Mouse (Mus musculus) liver (tissue): ENCODE results near the gene Trim71.
"Not testable (repeated sequence)": the region's sequence is repeated elsewhere in the genome, so short reads cannot be mapped to it uniquely, and the experiment has no call there.

Experiments
- DNase-seq: peaks from one replicate; pipeline ENCODE4 v3.0.0-alpha.2; 2020; ENCODE audit warnings: mixed read lengths

The Trim71 gene

DNA sequence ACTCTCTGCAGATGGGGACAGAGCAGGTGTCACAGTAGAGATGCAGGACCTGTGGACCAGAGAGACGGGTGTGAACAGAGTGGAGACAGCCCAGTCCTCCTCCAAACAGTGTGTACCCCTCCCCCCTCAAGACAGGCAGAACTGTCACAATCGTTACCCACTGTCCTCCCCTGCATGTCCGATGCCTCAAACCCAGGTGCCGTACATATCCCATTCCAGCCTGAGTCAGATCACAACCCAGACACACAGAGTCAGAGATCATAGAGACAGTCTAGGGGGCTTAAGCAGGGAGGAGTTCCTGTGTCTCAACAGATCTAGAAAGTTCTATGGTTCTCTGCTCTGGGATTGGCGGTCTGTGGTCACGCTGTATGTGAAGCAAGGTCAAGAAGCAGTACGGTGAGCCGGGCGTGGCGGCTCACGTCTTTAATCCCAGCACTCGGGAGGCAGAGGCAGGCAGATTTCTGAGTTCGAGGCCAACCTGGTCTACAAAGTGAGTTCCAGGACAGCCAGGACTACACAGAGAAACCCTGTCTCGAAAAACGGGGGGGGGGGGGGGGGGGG lies 39.0 kb downstream of the Trim71 start:
- DNase-seq: no peak

DNA sequence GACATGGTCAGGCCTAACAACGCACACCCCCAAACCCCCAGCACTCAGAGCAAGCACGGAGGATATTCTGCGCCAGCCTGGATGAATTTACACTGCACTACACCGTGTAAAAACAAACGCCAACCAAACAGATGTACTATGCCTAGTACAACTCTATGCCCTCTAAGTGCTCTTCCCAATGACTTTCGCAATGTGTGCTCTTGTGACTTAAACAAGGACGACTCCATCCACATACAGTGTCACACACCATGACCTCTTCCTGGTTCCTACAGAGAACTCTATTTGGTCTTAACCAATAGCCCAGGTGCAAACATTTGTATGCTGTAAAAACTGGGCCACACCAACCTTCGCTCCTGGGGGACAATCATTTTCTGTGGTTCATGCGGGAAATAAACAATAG lies 41.7 kb downstream of the Trim71 start:
- no peak for DNase-seq

DNA sequence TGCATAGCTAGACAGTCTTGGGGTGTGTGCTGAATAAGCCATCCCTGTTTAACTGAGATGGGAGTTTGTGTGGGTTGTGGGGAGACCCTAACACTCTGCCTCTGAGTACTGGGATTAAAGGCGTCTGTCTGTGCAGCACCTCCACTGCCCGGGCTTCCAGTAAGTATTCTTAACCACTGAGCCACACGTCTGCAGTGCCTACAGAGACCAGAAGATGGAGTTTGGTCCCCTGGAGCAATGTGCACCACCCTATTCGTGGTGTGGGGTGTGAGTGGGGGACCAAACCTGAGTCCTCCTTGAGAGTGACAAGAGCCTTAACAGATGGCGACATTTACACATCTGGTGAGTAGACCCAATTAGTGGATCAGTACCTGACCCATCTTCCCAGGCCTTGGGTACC lies 42.1 kb downstream of the Trim71 start:
- DNase-seq: no peak

DNA sequence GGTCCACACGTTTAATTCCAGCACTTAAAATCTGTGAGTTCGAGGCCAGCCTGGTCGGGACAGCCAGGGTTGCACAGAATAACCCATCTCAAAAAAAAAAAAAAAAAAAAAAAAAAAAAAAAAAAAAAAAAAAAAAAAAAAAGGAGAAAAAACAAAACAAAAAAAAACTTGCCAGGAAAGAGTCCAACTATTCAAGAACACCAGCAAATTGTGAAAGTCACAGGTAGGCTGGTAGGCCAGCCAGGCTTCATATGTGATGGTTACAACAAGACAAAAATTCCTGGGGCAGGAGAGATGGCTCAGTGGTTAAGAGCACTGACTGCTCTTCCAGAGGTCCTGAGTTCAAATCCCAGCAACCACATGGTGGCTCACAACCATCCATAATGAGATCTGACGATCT lies 43.6 kb downstream of the Trim71 start:
- not testable (repeated sequence) for DNase-seq

DNA sequence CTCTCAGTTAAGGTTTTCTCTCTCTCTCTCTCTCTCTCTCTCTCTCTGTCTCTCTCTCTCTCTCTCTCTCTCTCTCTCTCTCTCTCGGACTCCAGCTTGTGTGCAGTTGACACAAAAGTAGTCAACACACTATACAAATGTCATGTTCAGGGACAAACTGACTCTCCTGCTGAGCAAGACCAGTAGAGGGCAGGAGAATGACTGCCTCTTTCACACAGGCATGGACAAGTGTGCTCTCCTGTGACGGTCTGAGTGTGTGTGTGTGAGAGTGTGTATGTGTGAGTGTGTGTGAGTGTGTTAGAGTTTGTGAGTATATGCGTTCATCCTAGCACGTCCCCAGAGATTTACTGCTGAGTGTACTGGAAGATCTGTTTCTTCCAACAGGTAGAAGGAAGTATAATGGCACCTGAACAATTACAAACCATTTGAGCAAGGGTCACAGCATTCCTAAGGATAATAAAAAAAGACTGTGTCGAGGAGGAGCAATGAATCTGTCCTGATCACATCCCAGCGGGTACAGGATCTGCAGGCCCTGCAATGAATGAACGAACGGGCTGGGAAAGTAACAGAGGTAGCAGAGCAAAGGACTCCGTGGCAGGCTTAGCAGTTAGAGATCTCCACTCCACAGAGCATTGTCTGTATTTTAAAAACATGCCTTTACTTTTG lies 45.2 kb downstream of the Trim71 start:
- no peak for DNase-seq

DNA sequence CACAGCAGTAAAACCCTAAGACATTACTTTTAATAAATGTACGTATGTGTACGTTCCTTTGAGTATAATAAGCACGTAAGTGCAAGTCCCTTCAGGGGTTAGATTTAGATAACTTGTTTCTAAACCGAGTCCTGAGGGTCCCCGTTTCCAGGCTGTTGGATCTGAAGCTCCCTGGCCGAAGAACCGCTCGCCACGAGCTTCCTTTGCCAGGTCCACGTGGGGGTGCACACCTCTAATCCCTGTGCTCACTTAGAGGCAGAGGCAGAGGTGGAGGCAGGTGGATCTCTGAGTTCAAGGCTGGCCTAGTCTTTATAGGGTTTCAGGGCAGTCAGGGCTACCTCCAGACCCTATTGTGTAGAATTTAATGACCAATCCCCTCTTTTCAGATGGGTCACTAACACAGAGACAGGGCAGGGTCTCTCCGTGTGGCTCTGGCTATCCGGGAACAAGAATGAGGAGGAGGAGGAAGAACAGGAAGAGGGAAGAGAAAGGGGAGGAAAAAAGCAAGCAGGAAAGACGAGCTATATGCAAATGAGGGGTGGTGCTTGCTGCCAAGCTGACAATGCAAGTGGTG lies 46.2 kb downstream of the Trim71 start:
- DNase-seq: no peak

DNA sequence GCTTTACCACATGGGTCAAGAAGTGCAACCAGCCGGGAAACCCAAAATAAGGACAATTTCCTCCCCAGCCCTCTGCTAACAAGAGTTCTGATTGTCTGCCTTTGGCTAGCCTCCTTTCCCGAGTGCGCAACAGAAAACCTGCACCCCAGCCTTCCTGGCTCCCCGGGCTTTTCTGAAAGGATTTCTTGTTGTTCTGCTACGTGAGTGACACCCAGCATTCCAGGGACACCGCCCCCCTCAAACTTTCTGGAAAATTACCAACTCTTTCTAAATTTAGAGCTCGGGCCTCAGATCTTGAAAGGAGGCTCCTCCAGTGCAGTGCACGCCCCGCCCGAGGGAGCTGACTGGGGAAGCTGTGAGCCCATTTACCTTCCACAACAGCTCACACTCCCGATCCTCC lies 48.8 kb downstream of the Trim71 start, which contains the start of gene C130032M10Rik:
Gene C130032M10Rik, plus strand, starts transcription at position 334 of the 400 bp plus-strand sequence.
- no peak for DNase-seq

DNA sequence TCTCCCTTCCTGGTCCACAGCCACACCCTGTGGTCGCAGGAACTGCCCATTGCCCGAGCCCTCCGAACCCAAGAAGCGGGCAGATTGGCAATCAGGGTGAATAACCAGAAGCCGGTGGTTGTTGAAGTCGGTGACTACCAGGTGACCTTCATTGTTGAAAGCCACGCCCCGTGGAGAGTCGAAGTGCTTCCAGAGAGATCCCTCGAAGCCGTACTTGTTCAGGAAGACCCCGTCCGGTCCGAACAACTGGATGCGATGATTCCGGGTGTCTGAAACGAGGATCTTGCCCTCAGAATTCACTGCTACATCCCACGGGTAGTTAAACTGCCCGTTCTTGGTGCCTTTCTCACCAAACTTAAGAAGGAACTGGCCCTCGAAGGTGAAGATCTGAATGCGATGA lies 51.3 kb downstream of the Trim71 start:
- DNase-seq: no peak

DNA sequence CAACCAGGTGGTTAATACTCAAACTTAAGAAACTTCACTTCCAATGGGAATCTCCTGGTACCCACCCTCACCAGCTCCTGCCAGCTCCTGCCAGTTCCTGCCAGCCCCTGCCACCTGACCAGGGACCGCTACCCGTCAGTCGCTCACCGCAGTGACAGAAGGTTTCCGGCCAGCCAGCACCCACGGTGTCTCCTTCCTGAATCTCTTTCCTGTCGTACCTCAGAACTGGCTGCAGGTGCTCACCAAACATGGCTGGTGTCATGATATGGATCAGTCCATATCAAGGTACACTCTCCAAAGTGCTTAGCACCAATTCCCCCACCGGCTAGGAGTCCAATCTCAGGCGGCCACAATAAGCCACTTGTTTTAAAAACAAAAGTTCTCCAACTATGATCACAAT lies 54.4 kb downstream of the Trim71 start:
- DNase-seq: no peak

DNA sequence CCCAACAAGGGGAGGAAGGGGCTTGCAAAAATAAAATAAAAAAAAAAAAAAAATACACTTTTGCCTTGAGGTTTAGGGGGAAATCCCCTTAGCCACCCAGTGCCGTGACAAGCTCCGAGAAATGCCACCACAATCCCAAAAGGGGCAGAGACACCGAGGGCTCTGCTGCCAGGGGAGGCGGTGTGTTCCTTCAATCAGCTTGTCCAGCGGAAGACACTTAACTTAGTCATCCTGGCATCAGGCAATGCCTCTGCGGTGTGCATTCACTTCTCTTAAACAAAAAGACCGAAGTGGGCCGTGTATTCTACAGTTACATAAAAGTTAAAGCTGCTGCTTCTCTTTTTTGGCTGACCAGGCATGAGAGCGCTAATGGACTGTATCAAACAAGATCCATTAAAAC lies 56.7 kb downstream of the Trim71 start:
- no peak for DNase-seq

DNA sequence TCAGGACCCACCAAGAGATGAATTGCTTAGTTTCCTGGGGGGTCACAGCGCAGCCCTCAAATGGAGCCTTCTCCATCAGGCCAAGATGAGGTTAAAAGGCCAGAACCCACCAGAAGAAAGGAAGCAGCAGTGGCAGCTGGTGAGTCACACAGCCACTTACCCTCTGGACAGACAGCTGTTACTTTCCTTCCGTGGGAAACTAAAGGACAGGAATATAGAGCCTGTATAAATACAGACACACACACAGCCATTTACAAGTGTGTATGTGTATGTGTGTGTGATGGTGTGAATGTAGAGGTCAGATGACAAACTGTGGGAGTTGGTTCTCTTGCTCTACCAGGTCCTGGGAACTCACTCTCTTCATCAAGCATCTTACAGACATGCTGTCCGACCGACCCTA lies 57.6 kb downstream of the Trim71 start:
- DNase-seq: no peak

DNA sequence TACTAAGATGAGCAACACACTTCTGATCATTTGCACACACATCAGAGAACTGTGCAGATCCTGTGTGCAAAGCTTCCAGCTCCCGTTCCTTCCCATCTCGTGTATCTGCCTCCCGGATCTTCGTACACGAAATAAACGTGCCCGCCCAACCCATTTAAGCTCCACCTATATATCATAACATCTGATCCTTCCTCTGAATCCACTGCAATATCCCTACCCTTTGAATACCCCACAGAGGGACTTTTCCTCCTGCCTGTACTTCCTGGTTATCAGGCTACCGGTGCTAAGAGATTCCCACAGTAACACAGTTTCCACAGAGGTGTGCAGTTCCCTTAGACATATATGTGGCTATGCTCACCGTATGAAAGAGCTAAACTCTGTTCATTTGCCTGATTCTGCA lies 59.4 kb downstream of the Trim71 start, which contains the start of gene Ccr4:
Gene Ccr4, minus strand, starts transcription at position 101 of the 400 bp plus-strand sequence.
- no peak for DNase-seq

DNA sequence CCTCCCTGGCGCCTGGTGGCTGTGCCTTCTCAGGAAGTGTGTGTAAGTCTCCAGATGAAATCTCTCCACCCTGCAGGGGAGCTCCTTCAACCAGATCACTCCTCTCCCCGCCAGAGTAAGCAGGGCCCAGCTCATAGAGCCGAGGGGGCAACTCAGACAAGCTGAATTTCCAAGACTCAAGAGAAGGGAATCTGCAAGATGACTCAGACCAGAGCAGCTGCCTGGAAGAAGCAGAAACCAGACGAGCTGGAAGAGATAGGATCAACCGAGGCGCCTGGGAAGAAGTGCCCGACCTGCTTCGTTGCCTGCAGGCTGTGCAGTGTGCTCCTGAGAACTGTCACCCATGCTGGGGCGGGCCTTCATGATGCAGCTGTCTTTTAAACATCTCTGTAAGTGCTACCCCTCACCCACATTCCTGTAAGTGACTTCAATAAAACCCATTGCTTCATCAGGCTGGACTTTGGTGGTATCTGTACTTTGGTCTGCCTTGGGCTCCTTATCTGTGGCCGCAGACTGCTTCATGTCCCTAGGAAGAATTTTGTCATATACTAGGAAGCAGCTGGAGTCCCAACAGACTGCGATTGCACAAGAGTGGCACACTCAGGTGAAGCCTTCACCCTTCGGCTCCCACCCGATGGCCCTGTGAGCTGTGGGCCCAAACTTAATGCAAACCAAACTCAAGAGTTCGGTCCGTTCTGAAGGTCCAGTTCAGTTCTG lies 61.3 kb downstream of the Trim71 start:
- no peak for DNase-seq

DNA sequence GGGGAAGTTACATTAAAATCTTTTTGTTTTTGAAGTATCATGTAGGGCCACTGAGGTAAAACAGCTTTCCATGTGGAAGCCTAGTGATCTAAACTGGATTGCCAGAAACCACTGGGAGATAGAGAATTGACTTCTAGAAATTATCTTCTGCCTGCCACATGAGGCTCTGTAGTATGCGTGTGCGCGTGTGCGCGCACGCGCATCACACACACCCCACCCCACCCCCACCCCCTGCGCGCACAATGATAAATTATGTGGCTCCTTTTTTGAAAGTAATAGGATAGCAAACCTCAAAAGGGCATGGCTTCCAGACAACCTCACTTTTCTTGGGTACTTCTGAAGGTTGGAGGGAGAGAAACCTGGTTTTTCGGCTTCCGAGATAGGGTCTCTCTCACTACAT lies 62.3 kb downstream of the Trim71 start:
- no peak for DNase-seq

DNA sequence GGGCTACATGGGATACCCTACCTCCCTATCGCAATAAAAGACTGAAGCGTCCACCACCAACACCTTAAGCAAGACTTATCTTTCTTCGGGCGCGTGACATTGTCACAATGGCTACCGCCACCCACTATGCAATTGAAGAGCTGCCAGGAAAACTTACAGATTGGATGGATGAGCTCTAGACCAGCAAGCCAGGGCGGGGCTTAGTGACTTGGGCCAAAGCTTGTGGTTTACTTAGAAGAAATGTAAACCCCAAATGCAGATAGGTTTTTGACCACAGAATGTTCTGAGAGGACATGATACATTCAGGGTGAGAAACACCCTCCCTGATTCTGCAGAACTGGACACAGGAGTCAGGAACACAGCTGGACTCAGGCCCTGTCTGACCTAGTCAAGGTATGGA lies 63.1 kb downstream of the Trim71 start:
- DNase-seq: no peak

DNA sequence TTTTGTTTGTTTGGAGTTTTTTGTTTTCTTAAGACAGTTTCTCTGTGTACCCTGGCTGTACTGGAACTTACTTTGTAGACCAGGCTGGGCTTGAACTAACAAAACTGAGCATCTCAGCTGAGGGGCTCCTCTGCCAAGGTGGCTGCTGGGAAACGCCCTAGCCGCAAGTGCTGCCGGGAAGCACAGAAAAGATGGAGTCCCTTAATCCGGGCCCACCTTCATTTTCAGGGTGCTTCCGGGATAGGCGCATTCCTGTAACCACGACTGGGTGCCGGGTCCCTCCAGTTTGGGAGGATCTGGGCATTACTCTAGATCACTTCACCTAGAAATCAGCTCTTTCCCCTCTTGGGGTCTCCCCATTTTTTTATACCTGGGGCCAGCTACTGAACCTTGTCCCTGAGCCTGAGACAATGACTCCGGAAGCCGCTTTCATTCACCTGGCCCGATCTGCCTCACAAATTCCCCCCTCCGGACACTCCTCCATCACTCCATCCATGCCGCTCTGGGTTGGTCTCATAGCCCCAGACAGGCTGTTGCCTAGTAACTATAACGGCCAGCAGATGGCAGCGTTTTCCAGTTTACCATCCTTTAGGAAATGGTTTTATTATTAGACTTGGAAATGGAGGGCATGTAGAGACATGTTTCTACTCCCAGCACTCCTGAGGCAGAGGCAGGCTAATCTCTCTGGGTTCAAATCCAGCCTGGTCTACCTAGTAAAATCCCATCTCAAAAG lies 64.2 kb downstream of the Trim71 start:
- DNase-seq: peak; percentile 69

DNA sequence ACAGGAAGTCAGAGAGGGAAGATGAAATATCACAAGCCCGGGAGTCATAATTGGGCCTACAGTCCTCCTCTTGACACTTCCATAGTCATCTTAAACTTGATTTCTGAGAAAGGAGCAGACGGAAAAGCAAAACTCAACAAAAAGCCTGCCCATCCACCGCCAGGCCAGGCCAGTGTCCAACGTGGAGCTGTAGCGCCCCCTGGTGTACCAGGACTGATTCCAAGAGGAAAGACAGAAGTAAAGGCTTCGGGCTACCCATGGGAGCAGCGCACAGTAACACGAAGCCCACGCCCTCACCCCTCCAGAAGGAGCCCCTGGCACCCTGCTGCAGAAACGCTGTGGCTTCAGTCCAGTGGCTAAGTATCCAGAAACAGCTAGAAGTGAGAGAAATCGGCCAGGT lies 66.0 kb downstream of the Trim71 start:
- DNase-seq: peak; percentile 87

DNA sequence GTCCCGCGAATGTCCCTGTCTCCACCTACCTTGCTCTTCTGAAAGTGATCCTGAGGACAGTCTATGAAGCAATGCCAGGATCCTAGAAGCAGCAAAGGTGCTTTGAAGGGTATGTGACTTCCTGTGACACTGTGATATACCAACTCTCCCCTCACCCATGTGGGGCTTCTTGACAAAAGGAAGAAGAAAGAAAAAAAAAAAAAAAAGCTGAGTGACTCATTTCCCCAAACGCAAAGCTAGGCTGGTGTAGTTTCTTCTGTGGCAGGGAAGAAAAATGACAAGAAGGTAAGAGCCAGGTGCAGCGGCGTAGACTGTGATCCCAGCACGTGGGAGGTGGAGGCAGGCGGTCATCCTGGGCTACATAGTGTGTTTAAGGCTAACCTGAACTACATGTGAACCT lies 67.7 kb downstream of the Trim71 start:
- no peak for DNase-seq

DNA sequence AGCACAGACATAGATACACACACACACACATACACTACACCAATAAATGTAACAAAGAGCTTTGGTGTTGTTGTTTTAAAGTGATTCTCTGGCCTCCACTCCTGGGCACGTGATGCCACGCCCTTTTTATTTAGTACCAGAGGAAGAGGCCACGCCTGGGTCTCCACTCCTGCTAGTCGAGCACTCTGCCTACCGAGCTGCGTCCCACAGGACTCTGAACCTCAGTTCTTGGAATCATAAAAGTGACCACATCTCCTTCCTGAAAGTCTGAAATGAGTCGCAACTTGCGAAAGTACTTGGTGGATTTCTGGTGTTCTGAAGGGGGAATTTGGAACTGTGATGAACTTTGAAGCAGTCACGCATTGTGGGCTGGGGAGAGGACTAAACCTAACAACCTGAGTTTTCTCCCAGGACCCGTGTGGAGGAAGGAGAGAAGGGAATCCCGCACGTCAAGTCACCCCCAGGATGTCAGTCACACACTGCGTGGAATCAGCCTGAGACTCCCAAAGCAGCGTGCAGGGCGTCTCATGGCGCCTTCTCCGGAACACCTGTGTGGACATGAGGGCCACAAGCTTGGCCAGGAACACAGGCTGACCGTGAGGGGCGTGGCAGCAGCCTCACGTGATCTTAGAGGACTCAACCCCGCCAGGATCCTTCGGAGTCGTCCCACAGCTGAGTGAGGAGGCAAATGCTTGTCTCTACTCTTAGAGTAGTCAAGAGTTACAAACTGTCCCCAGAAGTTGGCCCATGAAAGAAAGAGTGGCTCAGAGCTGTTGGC lies 76.5 kb downstream of the Trim71 start:
- no peak for DNase-seq

DNA sequence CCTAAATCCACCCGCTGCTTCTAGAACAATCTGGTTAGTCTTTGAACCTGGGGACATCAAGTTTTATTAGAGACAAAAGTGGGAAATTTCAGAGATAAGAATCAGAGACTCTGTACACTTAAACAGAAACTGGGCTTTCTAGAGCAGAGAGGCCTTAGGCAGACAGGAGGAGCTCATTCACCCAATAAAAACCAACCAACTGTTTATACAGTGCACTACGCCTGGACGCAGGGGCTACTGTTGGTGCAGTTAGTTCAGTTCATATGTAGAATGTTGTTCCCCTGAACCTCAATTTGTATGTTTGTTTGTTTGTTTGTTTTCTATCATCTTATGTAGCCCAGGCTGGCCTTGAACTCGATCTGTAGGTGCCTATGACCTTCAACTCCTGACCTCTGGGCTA lies 77.4 kb downstream of the Trim71 start:
- no peak for DNase-seq

DNA sequence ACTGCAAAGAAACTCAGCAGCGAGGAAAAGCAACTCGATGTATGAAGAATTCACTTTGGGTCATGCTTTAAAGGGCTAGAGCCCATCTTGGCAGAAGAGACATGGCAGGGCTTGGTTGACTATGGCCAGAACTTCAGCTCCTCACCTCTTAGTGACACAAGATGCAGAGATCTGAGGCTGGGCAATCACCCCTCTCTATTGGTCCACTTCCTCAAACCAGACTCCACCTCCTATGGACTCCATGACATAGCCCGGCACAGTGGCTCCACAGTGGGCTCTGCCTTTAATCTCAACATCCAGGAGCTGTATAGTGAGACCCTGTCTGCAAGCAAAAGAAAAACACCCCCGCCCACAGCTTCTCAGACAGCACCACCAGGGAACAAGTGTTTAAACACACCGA lies 79.4 kb downstream of the Trim71 start:
- no peak for DNase-seq

DNA sequence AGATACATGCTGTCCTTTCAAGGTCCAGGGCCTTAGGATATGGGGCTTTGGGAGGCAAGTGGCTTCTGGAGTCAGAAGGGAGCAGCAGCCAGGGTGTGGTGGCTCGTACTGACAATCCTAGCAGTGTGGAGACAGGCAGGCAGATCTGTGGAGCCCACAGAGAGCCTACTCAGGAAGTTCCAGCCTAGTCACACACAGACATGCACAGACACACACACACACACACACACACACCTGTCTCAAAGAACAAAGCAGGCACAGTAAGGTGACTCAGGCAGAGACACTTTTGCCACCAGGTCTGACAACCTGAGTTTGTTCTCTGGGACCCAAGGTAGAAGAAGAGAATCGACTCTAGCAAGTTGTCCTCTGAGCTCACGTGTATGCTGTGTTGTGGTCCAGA lies 83.2 kb downstream of the Trim71 start:
- DNase-seq: no peak
